Mouse (Mus musculus): Measurements from ENCODE around the gene Usp45. TPM values are rescaled to one million over a fixed set of nuclear protein-coding genes. Genes with fewer than 3 reads are reported as not detected.

Gene Usp45
- total RNA-seq, 1 experiment: 28.3 TPM

DNA sequence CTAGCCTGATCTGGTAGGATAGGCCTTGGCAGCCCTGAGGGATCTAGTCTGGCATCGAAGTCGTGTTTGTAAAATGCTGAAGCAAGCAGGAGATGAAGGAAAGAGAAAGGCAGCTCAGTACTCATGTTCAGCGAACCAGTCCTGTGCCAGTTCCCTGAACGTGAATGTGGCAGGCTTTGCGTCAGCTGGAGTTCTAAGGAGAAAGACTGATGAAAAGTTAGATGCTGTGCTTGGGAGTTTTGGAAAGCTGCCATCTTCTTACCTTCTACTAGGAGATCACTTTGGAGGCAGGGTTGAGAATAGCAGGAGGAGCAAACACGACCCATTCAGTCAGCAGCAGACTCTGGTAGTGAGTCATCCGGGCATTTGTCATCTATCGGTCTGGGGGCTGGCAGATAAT is 118.9 kb downstream of the Usp45 start:
- no peak overlapping the region for H3K9ac ChIP-seq (ENCODE audit: insufficient read depth, low read depth, low read length, poor library complexity, severe bottlenecking)
- TF ChIP-seq HCFC1 (IDR thresholded peaks at IDR 0.05; ENCODE audit: borderline replicate concordance, insufficient read depth, low read length): no peak
- in situ Hi-C loops (cut with MboI; ENCODE audit: low sequenced_read_pairs in 2 of 2, unreplicated experiment in 2 of 2): no loop called here
- H3K27ac ChIP-seq (ENCODE audit: insufficient read depth, low read depth, low read length, poor library complexity, severe bottlenecking): no peak overlapping the region
- H3K9me3 ChIP-seq (ENCODE audit: control insufficient read depth, insufficient read depth, low read depth, low read length): no peaks in the 10 kb centered on the region
- DNase-seq (ENCODE audit: low read depth, low spot score): no peak
- H3K36me3 ChIP-seq (ENCODE audit: control insufficient read depth, insufficient read depth, low read length, poor library complexity, severe bottlenecking): no peaks in the 10 kb centered on the region; the same call in 1 of the 2 replicates
- H3K4me3 ChIP-seq (ENCODE audit: insufficient read depth in 1 of 2, low read depth in 1 of 2, low read length in 2 of 2, poor library complexity in 1 of 2, severe bottlenecking in 1 of 2): no peak overlapping the region
- H3K4me1 ChIP-seq (ENCODE audit: control insufficient read depth in 2 of 2, insufficient read depth in 2 of 2, low read length in 2 of 2, poor library complexity in 1 of 2): no peaks in the 10 kb centered on the region

Other genes starting within 250 kb of the Usp45 start
- 0.21 and 0.27 TPM in 2 replicates for gene Prdm13, start 81.2 kb upstream of the Usp45 start, total RNA-seq (2012; rRNA removed)
- gene Ccnc, start 39.5 kb upstream of the Usp45 start, total RNA-seq (2012; rRNA removed): 26.7 and 34.2 TPM in 2 replicates
- gene Tstd3, start 56 bp downstream of the Usp45 start, total RNA-seq (2012; rRNA removed): 5.0 and 9.3 TPM in 2 replicates
- gene Pnisr, start 80.4 kb downstream of the Usp45 start, total RNA-seq (2012; rRNA removed): 76.7 and 107 TPM in 2 replicates
- 6.3 and 9.1 TPM in 2 replicates for gene Coq3, start 112.5 kb downstream of the Usp45 start, total RNA-seq (2012; rRNA removed)
- 1.5 and 2.0 TPM in 2 replicates for gene Faxc, start 164.2 kb downstream of the Usp45 start, total RNA-seq (2012; rRNA removed)

Measured in ES-E14 (cell line).